Mouse (Mus musculus): ENCODE results near the gene Rad9b.

Gene Rad9b

DNA sequence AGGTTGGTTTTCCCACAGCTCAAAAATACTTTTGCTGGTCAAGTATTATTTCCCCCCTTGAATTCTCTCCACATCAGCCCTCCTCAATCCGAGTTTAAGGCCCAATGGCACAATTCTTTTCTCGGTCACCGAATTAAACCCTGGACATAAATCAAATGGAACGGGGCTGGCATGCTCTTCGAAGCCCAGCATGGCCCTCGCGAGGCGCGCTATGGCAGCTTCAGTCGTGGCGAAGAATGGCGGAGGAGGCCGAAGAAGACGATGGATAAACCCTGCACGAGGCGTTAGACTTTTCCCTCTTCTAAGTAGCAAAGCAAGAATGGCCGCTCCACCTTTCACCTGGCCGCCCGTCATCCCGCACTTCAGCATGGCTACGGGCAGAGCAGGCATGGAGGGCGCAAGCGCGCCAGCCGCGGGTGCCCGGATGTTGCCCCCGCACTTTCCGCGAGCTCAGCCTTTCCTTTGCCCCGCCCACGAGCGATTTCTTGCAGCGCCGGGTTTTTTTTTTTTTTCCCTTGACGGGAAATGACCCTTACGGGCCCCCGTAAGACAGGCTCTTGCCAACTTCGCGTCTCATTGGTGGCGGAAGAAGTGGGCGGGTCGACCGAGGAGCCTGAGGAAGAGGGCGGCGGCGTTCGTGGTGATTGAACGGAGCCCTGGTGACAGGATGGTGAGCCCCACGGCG is at the start of gene Rad9b, which contains the start of gene Vps29:
TSS of gene Rad9b (minus strand) at position 427 of the 685 bp plus-strand sequence.
TSS of gene Vps29 (plus strand) at position 563 of the 685 bp plus-strand sequence.
- in situ Hi-C loops (cut with MboI) = no loop called here

- in situ Hi-C loops (cut with MboI) = no loop called here
Observed at GRCm38 (mm10) chr5:122403362-122403761, 49.3 kb upstream of the Rad9b start.

DNA sequence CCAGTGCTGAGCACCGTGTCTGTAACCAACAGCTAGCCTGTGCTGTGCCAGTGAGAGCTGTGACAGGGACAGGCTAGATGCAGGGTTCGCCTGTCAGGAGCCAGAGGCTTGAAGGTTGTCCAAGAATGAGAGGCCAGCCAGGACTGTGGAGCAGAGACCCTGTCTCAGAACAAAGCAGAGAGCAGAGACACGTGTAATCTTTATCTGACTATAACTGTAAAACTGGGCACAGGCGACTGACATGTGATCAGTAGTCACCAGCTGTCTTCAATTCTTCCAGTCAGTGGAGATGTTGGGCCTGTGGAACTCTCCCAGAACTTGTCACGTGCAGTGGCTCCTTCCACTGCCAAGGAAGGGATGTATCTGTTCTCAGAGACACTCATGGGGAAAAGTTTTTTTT is 48.7 kb upstream of the Rad9b start:
- in situ Hi-C loops (cut with MboI) = no loop called here

- in situ Hi-C loops (cut with MboI) = no loop called here
Observed at GRCm38 (mm10) chr5:122402160-122402559, 48.1 kb upstream of the Rad9b start.

DNA sequence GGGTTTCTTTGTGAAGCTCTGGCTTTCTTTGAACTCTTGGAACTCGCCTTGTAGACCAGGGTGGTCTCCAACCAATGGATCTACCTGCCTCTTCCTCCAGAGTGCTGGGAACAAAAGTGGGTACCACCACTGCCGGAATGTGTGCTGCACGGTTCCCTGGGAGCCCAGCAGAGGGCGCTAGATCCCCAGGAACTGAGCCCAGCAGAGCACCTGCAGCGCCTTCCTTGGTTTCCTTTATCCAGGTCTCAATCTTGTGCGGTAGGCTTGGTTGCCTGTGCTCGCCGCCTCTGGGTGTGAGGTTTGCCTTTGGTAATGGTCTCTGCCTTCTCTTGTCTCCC is 47.2 kb upstream of the Rad9b start:
- in situ Hi-C loops (cut with MboI) = no loop called here

GRCm38 (mm10) chr5:122400628-122401302 is 46.7 kb upstream of the Rad9b start:
- in situ Hi-C loops (cut with MboI) = no loop called here

DNA sequence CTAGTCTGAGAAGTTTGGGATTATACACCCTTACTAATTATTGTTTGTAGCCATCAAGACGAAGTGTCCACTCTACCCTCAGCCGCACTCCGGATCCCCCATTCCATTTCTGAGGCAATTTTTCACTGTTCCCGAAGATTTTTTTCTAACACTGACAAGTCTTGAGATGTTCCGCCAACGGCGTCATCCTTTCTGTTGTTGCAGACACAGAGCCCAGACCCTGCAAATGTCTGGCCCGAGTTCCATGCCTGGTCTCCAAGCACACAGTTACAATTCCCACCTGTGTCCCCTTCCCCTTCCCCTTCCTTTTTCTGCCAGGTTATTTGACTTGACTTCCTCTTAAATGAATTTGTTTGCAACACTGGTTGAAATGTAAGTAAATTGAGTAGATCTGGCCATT is 45.8 kb upstream of the Rad9b start:
- in situ Hi-C loops (cut with MboI) = no loop called here

GRCm38 (mm10) chr5:122397495-122397894 is 43.5 kb upstream of the Rad9b start:
- in situ Hi-C loops (cut with MboI) = no loop called here

DNA sequence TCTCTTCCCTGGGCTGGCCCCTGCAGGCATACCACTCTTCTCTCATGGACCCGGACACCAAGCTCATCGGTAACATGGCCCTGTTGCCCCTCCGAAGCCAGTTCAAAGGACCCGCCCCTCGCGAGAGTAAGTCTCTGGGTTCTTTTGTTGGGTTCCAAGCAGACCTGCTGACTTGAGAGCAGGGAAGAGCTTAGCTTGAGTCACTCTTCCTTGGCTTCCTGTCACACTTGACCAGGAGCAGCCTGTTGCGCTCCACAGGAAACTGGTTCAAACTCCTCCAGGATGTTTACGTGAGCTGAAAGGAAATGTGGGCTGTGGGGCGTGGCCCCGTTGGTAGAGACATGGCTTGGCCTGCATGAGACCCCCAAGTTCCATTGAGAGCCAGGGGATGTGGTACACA is 42.8 kb upstream of the Rad9b start:
- in situ Hi-C loops (cut with MboI) = no loop called here

DNA sequence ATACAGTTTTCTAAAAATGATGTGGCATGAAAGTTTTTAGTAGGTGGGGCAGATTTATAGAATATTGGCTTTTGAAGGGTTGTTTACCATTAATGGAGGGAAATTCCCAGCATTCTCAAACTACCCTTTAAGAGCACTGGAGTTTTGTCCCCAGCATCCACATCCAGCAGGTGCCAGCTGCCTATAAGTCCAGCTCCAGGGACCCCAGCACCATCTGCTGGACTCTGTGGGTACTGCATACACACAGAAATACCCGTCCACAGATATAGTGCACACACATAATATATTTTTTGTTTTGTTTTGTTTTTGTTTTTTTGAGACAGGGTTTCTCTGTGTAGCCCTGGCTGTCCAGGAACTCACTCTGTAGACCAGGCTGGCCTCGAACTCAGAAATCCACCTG is 39.9 kb upstream of the Rad9b start:
- in situ Hi-C loops (cut with MboI) = no loop called here

DNA sequence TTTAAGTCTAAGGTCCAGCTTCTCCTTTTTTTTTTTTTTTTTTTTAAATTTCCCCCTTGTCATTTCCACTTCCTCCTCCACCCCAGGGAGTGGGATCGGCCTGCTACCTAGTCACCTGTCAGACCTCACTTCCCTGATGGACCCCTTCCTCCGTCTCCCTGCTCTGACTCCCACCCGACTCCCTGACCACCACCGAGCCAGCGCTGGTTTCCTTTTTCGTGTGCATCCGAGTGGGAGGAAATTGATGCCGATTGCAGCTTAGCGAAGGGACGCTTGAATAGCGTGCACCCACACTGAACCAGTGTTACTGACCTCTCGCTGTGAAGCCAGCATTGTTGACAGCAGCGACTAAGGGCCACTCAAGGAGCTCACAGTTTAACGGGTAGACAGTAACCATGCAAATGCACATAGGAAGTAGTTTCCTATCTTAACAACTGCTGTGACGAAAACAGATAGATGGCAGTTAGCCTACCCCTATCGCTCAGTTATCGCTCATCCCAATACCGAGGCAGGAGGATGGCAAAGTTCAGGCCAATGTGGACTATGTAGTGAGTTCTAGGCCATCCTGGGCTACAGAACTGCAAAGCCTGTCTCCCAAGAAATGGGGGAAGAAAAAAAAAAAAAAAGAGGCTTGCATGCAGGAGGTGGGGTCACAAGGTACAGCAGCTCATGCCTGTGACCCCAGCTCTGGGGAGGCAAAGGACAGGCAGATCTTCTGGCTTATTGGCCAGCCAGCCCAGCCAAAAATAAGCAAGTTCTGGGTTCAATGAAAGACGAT is 38.4 kb upstream of the Rad9b start:
- in situ Hi-C loops (cut with MboI) = no loop called here

DNA sequence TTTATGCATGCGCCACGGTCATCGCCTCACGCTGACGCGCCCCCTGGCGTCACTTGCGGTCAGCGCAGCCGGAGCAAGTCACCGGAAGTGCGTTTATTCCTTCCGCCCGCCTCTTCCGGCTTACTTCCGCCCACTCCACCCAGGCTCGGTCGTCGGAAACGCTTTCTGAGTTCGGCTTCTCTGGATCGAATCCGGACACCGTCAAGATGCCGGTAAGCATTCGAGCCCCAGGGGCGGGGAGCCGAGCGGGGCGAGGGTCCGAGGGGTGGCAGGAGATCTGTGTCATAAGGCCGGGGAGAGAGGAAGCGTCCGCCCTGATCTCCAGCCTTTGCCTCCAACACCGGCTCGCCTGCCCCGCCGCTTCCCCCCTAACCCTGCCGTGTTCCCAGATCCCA is 37.8 kb upstream of the Rad9b start, which contains the start of gene Arpc3:
TSS of gene Arpc3 (plus strand) at position 93 of the 395 bp plus-strand sequence.
- in situ Hi-C loops (cut with MboI) = no loop called here

- in situ Hi-C loops (cut with MboI) = no loop called here
Observed at GRCm38 (mm10) chr5:122391178-122391785, 37.2 kb upstream of the Rad9b start.

DNA sequence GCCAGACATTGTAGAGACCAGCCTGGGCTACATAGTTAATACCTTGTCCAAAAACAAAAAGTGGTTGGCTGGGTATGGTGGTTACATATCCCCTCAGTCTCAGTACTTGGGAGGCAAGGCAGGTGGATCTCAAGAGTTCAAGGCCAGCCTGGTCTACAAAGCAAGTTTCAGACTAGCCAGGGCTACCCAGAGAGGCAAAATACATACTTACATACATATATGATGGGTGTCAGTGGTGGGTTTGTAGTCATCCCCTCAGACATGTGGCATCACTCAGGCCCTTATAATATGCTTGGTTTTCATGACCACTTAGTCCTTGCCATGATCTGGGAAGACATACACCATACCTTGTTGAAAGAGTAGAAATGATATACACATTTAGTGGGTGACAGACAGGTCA is 36.6 kb upstream of the Rad9b start:
- in situ Hi-C loops (cut with MboI) = no loop called here

DNA sequence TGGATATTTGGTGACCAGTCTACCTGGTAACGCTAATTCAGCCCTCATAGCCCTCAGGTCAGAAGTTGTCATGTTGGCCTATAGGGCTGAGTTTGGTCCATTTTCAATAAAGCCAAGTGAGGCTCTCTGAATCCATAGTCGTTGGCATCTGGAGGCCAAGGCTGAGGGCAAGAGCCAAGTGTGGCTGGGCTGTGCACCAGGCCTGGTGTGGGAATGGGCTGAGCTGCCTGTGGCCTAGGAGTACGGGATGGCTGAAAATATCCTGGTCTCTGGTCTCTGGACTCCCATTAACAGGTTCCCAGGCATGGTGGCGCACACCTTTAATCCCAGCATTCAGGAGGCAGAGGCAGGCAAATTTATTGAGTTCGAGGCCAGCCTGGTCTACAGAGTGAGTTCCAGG is 36.0 kb upstream of the Rad9b start:
- in situ Hi-C loops (cut with MboI) = no loop called here

- in situ Hi-C loops (cut with MboI) = no loop called here
Observed at GRCm38 (mm10) chr5:122379374-122380155, 25.5 kb upstream of the Rad9b start.

DNA sequence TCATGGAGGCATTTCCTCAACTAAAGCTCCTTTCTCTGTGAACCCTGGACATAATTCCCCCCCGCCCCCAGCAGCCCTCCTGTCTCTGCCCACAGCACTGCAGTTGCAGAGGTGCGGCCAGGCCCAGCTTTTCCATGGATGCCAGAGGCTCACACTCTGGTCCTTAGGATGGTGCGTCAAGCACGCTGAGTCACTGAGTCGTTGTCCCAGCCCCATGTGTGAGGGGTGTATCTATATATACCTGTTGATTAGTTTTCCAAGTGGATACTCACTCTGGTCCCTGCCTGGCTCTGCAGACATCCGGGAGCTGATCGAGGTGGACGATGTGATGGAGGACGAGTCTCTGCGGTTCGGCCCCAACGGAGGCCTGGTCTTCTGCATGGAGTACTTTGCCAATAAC is 24.1 kb upstream of the Rad9b start:
- in situ Hi-C loops (cut with MboI) = no loop called here

DNA sequence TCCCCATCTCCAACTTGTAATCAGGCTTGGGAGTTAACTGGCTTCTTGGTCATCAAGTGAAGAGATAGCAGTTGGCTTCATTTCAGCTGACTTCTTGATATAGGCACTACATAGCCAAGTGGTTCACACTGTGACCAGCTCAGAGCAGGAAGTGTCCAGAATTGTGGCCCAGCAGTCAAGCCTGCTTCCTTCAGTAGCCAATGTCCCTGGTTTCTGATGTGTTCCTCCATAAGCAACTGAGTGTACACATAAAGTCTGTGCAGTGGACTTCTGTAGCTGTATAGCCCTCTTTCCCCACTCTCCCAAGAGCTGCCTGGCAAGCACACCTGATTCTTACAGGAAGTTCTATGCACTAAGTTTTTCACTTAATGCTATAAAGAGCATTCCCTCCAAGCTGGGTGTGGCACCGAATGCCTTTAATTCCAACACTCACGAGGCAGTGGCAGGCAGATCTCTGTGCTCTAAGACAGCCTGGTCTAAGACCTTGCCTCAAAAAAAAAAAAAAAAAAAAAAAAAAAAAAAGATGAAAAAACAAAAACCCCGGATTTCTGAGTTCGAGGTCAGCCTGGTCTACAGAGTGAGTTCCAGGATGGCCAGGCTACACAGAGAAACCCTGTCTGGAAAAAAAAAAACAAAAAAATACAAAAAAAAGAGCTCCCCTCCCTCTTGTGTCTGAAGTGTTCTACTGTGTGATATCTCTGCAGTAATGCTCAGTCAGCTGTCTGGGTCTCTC is 23.2 kb upstream of the Rad9b start:
- in situ Hi-C loops (cut with MboI) = no loop called here

DNA sequence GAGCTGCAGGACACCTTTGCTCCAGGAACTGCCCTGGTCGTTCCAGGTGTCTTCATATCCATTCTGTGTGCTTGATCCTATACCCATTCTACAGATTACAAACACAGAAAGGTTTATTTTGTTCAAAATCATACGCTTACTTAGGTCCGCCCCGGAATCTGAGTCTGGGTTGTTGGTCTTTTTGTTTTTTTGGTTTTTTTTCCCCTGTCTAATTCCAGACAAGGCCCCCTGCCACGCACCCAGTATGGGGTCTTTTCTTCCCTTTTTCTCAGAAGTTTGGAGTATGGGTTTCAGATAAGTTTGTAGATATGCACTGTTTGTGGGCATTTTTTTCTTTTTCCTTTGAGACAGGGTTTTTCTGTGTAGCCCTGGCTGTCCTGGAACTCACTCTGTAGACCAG is 18.8 kb upstream of the Rad9b start:
- in situ Hi-C loops (cut with MboI) = no loop called here

- in situ Hi-C loops (cut with MboI) = no loop called here
Observed at GRCm38 (mm10) chr5:122372192-122372769, 18.2 kb upstream of the Rad9b start, which contains the start of gene Fam216a. Fam216a (minus strand) TSS chr5:122372364.
